Mouse (Mus musculus) MN1 (cell line): ENCODE results near the gene Ephx1.
"Not testable (repeated sequence)": the region's sequence is repeated elsewhere in the genome, so short reads cannot be mapped to it uniquely, and the experiment has no call there.

Experiments
- DNase-seq: peaks from one replicate; pipeline ENCODE4 v3.0.0-alpha.2; 2016; ENCODE audit warnings: low spot score

Ephx1 gene

GRCm38 (mm10) chr1:181013446-181013845 is 7.3 kb downstream of the Ephx1 start:
- no peak for DNase-seq

- no peak for DNase-seq
Measured at GRCm38 (mm10) chr1:181012416-181012815, 8.3 kb downstream of the Ephx1 start.

GRCm38 (mm10) chr1:181011601-181012000 is 9.1 kb downstream of the Ephx1 start:
- no peak for DNase-seq

- peak; percentile 37 for DNase-seq
Measured at GRCm38 (mm10) chr1:181010171-181010932, 10.4 kb downstream of the Ephx1 start.

- peak; percentile 94 for DNase-seq
Measured at GRCm38 (mm10) chr1:181009754-181010153, 10.9 kb downstream of the Ephx1 start.

- DNase-seq, result no peak
Measured at GRCm38 (mm10) chr1:181009011-181009590, 11.6 kb downstream of the Ephx1 start.

GRCm38 (mm10) chr1:181008266-181008665 is 12.4 kb downstream of the Ephx1 start:
- DNase-seq, result no peak

GRCm38 (mm10) chr1:181007831-181008230 is 12.9 kb downstream of the Ephx1 start:
- no peak for DNase-seq

- no peak for DNase-seq
Measured at GRCm38 (mm10) chr1:181005331-181005730, 15.4 kb downstream of the Ephx1 start.

- DNase-seq, result no peak
Measured at GRCm38 (mm10) chr1:181003790-181004189, 16.9 kb downstream of the Ephx1 start.

GRCm38 (mm10) chr1:181001621-181002020 is 19.1 kb downstream of the Ephx1 start:
- DNase-seq, result no peak

GRCm38 (mm10) chr1:181001217-181001616 is 19.5 kb downstream of the Ephx1 start:
- DNase-seq, result no peak

GRCm38 (mm10) chr1:181000501-181001092 is 20.1 kb downstream of the Ephx1 start:
- DNase-seq, result no peak

- peak; percentile 79 for DNase-seq
Measured at GRCm38 (mm10) chr1:180992142-180992541, 28.6 kb downstream of the Ephx1 start.

GRCm38 (mm10) chr1:180990671-180991070 is 30.0 kb downstream of the Ephx1 start:
- no peak for DNase-seq

GRCm38 (mm10) chr1:180987759-180988158 is 32.9 kb downstream of the Ephx1 start:
- DNase-seq, result peak; percentile 82

GRCm38 (mm10) chr1:180986701-180987100 is 34.0 kb downstream of the Ephx1 start:
- DNase-seq, result no peak

- DNase-seq, result not testable (repeated sequence)
Measured at GRCm38 (mm10) chr1:180981298-180982046, 39.2 kb downstream of the Ephx1 start.

- DNase-seq, result no peak
Measured at GRCm38 (mm10) chr1:180980464-180980863, 40.2 kb downstream of the Ephx1 start.

- DNase-seq, result no peak
Measured at GRCm38 (mm10) chr1:180979484-180980251, 41.0 kb downstream of the Ephx1 start.

- DNase-seq, result peak; percentile 61
Measured at GRCm38 (mm10) chr1:180976110-180976679, 44.5 kb downstream of the Ephx1 start.
